Mouse (Mus musculus) bone marrow, adult 2 months (tissue): ENCODE measurements at regions not wholly inside any gene's neighbourhood (a gene's known extent, or its start where the extent isn't known, plus 50 kb on each side); places are given as distances from the start of the nearest gene placed in this dataset.

Experiments used
- H3K27ac ChIP-seq: fragments of 200-500 bp; 2 replicates; pipeline ENCODE4 v1.5.1; 2012; ENCODE audit warnings: low read depth, mild to moderate bottlenecking, control low read depth, inconsistent platforms, low read length; ENCODE audit not compliant: control insufficient read depth, poor library complexity, insufficient read depth
- H3K4me1 ChIP-seq: fragments of 200-500 bp; 2 replicates; pipeline ENCODE4 v1.6.1; 2011; ENCODE audit warnings: low read length; ENCODE audit not compliant: control insufficient read depth, insufficient read depth
- H3K4me3 ChIP-seq: fragments of 200-500 bp; replicated peaks from 2 replicates; pipeline ENCODE3; 2011; ENCODE audit warnings: mild to moderate bottlenecking, low read depth, low read length, control low read depth; ENCODE audit not compliant: control insufficient read depth
- CTCF ChIP-seq: fragments of 200-500 bp; IDR thresholded peaks from 2 replicates; pipeline ENCODE4 v1.5.1; 2011; ENCODE audit warnings: low read length, control low read depth; ENCODE audit not compliant: control insufficient read depth, insufficient read depth
- POLR2A ChIP-seq: fragments of 200-500 bp; IDR thresholded peaks from 2 replicates; pipeline ENCODE4 v1.6.1; 2011; ENCODE audit warnings: low read depth, mild to moderate bottlenecking, control low read depth, low read length, borderline replicate concordance; ENCODE audit not compliant: control insufficient read depth
- WGBS: fragments of 180-500 bp; shearing (Covaris S2); methylation state at CpG from one replicate; pipeline ENCODE4 v1.1.7; 2018; 5-methylcytosine and 5-hydroxymethylcytosine counted together

DNA sequence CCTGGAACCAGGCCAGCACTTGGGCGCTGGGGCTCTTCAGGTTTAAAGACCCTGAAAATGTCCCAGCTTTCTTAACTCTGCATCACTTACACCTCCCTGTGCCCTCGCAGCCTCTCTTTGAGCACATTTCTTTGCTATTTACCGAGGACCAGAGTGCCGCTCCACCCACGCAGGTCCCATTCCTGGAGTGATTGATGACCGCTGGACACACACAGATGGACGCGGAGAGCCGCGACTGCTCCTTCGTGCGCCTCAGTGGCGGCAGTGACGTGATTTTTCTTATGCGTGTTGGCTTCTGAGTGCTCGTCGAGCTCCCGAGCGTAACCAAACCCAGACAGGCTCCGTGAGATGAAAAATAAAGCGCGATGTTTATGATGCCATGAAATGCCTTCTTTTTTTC lies 199.2 kb upstream of the Nlrp1b start:
- Histone ChIP-seq H3K27ac (no peak overlapping the region), H3K4me1 (no peaks in the 10 kb centered on the region), H3K4me3 (no peak overlapping the region)
- WGBS = 88% methylated on average over 22 of the region's 22 CpGs
- TF ChIP-seq POLR2A (no peak), CTCF (no peak)

DNA sequence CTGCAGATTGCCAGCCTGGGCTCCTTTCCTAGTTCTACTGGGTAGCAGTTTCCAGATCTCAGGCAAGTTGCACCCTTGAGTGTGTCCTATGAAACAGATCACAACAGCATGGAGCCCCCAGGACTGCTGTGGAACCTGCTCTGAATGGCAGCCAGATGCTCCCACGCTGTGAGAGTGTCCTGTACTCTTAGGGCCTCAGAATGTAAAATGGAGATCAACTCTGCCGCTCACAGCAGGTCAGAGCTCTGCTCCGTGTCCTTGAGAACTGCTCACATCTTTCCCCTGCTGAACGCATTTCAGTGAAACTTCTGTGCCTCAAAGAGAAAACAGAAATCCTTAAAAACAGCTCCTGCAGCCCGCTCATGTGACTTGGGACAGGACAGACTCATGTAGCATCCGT lies 203.7 kb upstream of the Nlrp1b start:
- WGBS = 68% methylated on average over 6 of the region's 6 CpGs
- no peak for TF ChIP-seq CTCF
- TF ChIP-seq POLR2A = no peak
- no peak overlapping the region for H3K27ac ChIP-seq
- no peak overlapping the region for H3K4me3 ChIP-seq
- no peaks in the 10 kb centered on the region for H3K4me1 ChIP-seq

DNA sequence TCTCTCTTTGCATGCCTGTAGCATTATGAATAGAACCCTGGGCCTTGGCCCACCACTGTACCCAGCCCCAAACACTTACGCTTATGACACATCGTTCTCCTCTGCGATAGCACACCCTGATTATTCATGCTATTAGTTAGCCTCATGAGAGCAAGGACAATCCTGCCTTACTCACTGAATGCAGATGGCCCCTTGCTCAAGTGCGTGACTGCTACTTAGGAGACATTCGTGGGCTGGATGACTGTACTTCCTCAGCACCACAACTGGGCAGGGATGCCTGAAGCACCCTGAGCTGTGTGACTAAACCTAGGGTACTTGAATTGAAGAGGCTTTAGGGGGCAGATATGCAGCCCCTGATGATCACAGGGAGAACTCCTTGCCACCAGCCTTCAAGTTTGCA lies 204.4 kb upstream of the Nlrp1b start:
- WGBS = 75% methylated on average over 5 of the region's 5 CpGs
- TF ChIP-seq CTCF (no peak), POLR2A (no peak)
- H3K4me1 ChIP-seq = no peaks in the 10 kb centered on the region
- no peak overlapping the region for H3K4me3 ChIP-seq
- no peak overlapping the region for H3K27ac ChIP-seq

DNA sequence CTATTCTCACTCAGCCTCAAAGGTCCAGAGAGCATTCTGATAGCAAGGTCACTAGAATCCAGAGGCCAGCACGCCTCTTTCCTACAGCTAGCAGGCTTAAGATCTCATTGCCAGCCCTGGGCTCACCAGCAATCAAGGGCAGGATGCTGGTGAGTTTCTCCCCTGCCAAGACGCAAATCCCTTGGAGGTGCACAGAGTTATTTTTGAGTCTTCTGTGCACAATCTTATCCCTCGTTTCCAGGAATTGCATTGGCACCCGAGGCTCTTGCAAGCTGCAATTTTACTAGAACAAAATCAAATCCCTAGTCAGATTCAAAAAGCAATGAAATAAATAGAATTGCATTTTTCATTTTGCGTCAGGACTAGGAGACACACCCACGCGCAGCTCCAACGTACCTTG lies 205.2 kb upstream of the Nlrp1b start:
- H3K27ac ChIP-seq = no peak overlapping the region
- TF ChIP-seq POLR2A (no peak), CTCF (no peak)
- 60% methylated on average over 8 of the region's 8 CpGs for WGBS
- H3K4me1 ChIP-seq = no peaks in the 10 kb centered on the region
- H3K4me3 ChIP-seq = no peak overlapping the region

DNA sequence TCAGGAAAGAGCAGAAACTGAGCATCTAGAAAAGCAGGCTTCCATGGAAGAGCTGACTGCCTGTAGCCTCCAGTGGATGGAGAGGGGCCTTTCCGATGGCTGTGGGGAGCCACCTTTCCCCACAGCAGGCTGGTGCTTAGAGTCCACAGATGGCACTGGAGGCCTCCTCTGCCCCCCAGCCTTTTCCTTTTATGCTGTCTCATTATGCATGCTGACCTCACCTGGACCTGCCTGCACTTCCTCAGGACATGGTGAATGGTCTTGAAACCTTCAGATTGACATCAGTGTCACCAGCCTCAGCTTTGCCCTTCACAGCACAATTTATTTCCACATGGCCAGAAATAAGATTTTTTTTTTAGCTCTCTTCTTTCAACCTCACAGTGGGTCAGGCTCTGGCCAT lies 205.8 kb upstream of the Nlrp1b start:
- Histone ChIP-seq H3K27ac (no peak overlapping the region), H3K4me3 (no peak overlapping the region), H3K4me1 (no peaks in the 10 kb centered on the region)
- 43% methylated on average over 1 of the region's 1 CpGs for WGBS
- no peak for TF ChIP-seq CTCF
- no peak for TF ChIP-seq POLR2A

DNA sequence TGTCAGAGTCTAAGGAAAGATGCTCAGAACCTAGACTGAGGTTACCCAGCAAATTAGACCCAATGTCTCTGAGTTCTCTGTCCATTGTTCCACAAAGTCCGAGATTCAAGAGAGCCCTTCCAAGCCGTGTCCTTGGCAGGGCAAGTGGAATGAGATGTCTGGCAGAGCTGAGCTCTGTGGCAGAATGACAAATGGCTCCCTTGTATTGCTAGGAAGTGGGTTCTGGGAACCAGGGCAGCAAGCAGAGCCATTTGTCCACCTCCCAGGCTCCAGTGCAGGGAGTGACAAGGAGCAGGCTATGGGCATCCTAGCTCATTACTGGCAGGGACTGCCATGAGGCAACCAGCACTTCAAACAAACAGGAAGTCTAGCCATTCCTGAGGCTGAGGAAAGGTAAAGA lies 206.3 kb upstream of the Nlrp1b start:
- no peaks in the 10 kb centered on the region for H3K4me1 ChIP-seq
- 38% methylated on average over 2 of the region's 2 CpGs for WGBS
- TF ChIP-seq CTCF (no peak), POLR2A (no peak)
- no peak overlapping the region for H3K27ac ChIP-seq
- no peak overlapping the region for H3K4me3 ChIP-seq

DNA sequence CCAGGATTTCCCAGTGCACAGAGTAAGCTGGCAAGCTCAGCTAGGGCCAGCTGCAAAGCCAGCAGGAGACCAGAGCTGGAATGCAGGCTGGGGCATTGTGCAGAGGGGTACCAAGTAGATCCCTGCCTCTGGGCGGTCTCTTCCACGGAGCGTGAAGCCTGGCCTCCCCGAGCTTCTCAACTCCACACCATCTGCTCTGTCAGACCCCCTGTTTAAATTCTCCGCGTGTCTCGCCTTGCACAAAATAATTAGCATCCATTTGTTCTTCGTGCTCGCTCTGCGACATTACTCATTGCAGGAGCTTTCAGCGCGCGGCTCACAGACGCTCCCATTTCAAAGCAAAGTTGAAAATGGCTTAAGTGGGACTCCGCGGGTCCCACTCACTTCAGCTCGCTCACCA lies 209.3 kb upstream of the Nlrp1b start:
- H3K27ac ChIP-seq = no peak overlapping the region
- H3K4me1 ChIP-seq = no peaks in the 10 kb centered on the region
- TF ChIP-seq POLR2A (no peak), CTCF (no peak)
- no peak overlapping the region for H3K4me3 ChIP-seq
- WGBS = 19% methylated on average over 17 of the region's 17 CpGs

DNA sequence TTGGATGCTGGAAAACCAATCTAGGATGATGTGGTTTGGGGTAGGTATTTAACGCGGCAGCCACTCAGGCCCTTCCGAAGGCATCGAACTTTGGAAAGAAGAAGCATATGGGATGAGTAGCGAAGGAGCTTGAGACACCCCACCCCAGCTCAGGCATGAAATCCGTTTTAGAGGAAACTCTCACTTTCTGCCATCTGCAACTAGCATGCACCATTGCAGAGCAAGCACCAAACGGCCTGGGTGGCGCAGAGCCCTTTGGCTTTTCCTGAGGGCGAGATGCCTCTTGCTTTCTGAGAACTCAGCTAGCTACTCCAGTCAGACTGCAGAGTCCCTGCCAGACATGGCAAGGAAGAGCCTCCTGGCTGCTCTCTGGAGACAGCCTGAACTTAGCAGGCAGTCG lies 209.9 kb upstream of the Nlrp1b start:
- no peaks in the 10 kb centered on the region; the same call in 1 of the 2 replicates for H3K4me1 ChIP-seq
- no peak overlapping the region for H3K4me3 ChIP-seq
- H3K27ac ChIP-seq = no peak overlapping the region
- TF ChIP-seq CTCF = no peak
- no peak for TF ChIP-seq POLR2A
- 52% methylated on average over 10 of the region's 10 CpGs for WGBS

DNA sequence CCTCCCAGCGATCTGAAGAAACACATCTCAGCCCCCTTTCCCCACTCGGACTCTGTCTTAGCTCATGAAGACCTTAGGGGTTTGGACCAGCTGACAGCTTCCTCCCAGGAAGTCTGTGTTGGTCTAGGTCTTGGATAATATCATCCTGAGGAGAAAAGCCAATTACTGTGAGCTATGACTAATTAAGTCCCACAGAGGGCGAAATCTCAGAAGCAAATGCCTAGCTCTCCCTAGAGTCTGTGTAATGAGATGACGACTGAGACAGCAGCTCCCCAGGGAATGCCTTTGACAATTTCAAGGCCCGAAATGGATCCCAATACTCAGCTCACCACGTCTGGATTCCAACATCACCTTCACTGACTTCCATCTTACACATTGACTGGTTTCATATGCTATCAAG lies 213.5 kb upstream of the Nlrp1b start:
- 55% methylated on average over 6 of the region's 6 CpGs for WGBS
- TF ChIP-seq POLR2A (no peak), CTCF (no peak)
- no peaks in the 10 kb centered on the region; the same call in 1 of the 2 replicates for H3K4me1 ChIP-seq
- H3K27ac ChIP-seq = no peak overlapping the region
- no peak overlapping the region for H3K4me3 ChIP-seq
